Mouse (Mus musculus): ENCODE measurements around the gene Nudt9. TPM values are rescaled to one million over a fixed set of nuclear protein-coding genes. Genes with fewer than 3 reads are reported as not detected.

Gene Nudt9
- polyA plus RNA-seq (2012; ENCODE audit: insufficient read depth, insufficient read length, low replicate concordance, missing spikeins), result not detected in 2 replicates

GRCm38 (mm10) chr5:104046256-104047199 lies at the start of gene Nudt9:
Gene Nudt9 (plus strand): TSS chr5:104046306.
- H3K27ac ChIP-seq (ENCODE audit: insufficient read depth, low read depth, low read length), result peak within 1 kb of the TSS; percentile 83
- WGBS, result 5% methylated on average over 90 of the region's 90 CpGs
- peaks cover 4% of the 10 kb centered on the region for H3K4me1 ChIP-seq (ENCODE audit: control insufficient read depth, insufficient read depth, low read length)
- TF ChIP-seq CTCF (IDR thresholded peaks at IDR 0.05; ENCODE audit: insufficient read depth, low read depth, low read length), result no peak
- TF ChIP-seq POLR2A (IDR thresholded peaks at IDR 0.05; ENCODE audit: insufficient read depth, low read depth, low read length), result peak; percentile 36; the same call in 1 of the 2 replicates
- peak within 1 kb of the TSS; percentile 90 for H3K4me3 ChIP-seq (ENCODE audit: insufficient read depth, low read depth, low read length)

- Histone ChIP-seq H3K27ac (ENCODE audit: insufficient read depth, low read depth, low read length) (0 out of 2 replicates have a peak overlapping the region, but pooled peaks have one; percentile 41), H3K4me3 (ENCODE audit: insufficient read depth, low read depth, low read length) (no peak overlapping the region), H3K4me1 (ENCODE audit: control insufficient read depth, insufficient read depth, low read length) (0 out of 2 replicates have a peak, but pooled peaks cover 3% of the 10 kb centered on the region)
- TF ChIP-seq CTCF (IDR thresholded peaks at IDR 0.05; ENCODE audit: insufficient read depth, low read depth, low read length), result no peak
- no peak for TF ChIP-seq POLR2A (IDR thresholded peaks at IDR 0.05; ENCODE audit: insufficient read depth, low read depth, low read length)
- WGBS, result 31% methylated on average over 5 of the region's 5 CpGs
Measured at GRCm38 (mm10) chr5:103998739-103999138, 47.4 kb upstream of the Nudt9 start.

- Histone ChIP-seq H3K4me3 (ENCODE audit: insufficient read depth, low read depth, low read length) (no peak overlapping the region), H3K27ac (ENCODE audit: insufficient read depth, low read depth, low read length) (no peak overlapping the region), H3K4me1 (ENCODE audit: control insufficient read depth, insufficient read depth, low read length) (0 out of 2 replicates have a peak, but pooled peaks cover 3% of the 10 kb centered on the region)
- 5% methylated on average over 5 of the region's 5 CpGs for WGBS
- TF ChIP-seq POLR2A (IDR thresholded peaks at IDR 0.05; ENCODE audit: insufficient read depth, low read depth, low read length) (no peak), CTCF (IDR thresholded peaks at IDR 0.05; ENCODE audit: insufficient read depth, low read depth, low read length) (no peak)
Measured at GRCm38 (mm10) chr5:103999738-104000137, 46.4 kb upstream of the Nudt9 start.

- H3K4me3 ChIP-seq (ENCODE audit: insufficient read depth, low read depth, low read length), result no peak overlapping the region
Measured at GRCm38 (mm10) chr5:104002549-104003255, 43.4 kb upstream of the Nudt9 start.

GRCm38 (mm10) chr5:104003256-104003931 lies 42.7 kb upstream of the Nudt9 start:
- no peak overlapping the region for H3K4me3 ChIP-seq (ENCODE audit: insufficient read depth, low read depth, low read length)

More at GRCm38 (mm10) chr5:104002549-104003255, 43.4 kb upstream of the Nudt9 start:
- Histone ChIP-seq H3K27ac (ENCODE audit: insufficient read depth, low read depth, low read length) (no peak overlapping the region), H3K4me1 (ENCODE audit: control insufficient read depth, insufficient read depth, low read length) (peaks cover 5% of the 10 kb centered on the region; the same call in 1 of the 2 replicates)
- TF ChIP-seq POLR2A (IDR thresholded peaks at IDR 0.05; ENCODE audit: insufficient read depth, low read depth, low read length) (no peak), CTCF (IDR thresholded peaks at IDR 0.05; ENCODE audit: insufficient read depth, low read depth, low read length) (no peak)
- WGBS, result 65% methylated on average over 18 of the region's 18 CpGs

GRCm38 (mm10) chr5:104003955-104004354 lies 42.2 kb upstream of the Nudt9 start:
- Histone ChIP-seq H3K4me1 (ENCODE audit: control insufficient read depth, insufficient read depth, low read length) (peaks cover 5% of the 10 kb centered on the region; the same call in 1 of the 2 replicates), H3K4me3 (ENCODE audit: insufficient read depth, low read depth, low read length) (no peak overlapping the region), H3K27ac (ENCODE audit: insufficient read depth, low read depth, low read length) (no peak overlapping the region)
- 93% methylated on average over 2 of the region's 2 CpGs for WGBS
- TF ChIP-seq CTCF (IDR thresholded peaks at IDR 0.05; ENCODE audit: insufficient read depth, low read depth, low read length) (no peak), POLR2A (IDR thresholded peaks at IDR 0.05; ENCODE audit: insufficient read depth, low read depth, low read length) (no peak)

More at GRCm38 (mm10) chr5:104003256-104003931, 42.7 kb upstream of the Nudt9 start:
- peaks cover 5% of the 10 kb centered on the region; the same call in 1 of the 2 replicates for H3K4me1 ChIP-seq (ENCODE audit: control insufficient read depth, insufficient read depth, low read length)
- TF ChIP-seq POLR2A (IDR thresholded peaks at IDR 0.05; ENCODE audit: insufficient read depth, low read depth, low read length) (no peak), CTCF (IDR thresholded peaks at IDR 0.05; ENCODE audit: insufficient read depth, low read depth, low read length) (no peak)
- WGBS, result 67% methylated on average over 15 of the region's 15 CpGs
- H3K27ac ChIP-seq (ENCODE audit: insufficient read depth, low read depth, low read length), result no peak overlapping the region

GRCm38 (mm10) chr5:104006811-104007210 lies 39.3 kb upstream of the Nudt9 start:
- WGBS, result 50% methylated on average over 3 of the region's 3 CpGs
- no peak for TF ChIP-seq CTCF (IDR thresholded peaks at IDR 0.05; ENCODE audit: insufficient read depth, low read depth, low read length)
- H3K4me3 ChIP-seq (ENCODE audit: insufficient read depth, low read depth, low read length), result no peak overlapping the region
- H3K4me1 ChIP-seq (ENCODE audit: control insufficient read depth, insufficient read depth, low read length), result peaks cover 5% of the 10 kb centered on the region; the same call in 1 of the 2 replicates
- no peak overlapping the region for H3K27ac ChIP-seq (ENCODE audit: insufficient read depth, low read depth, low read length)

- WGBS, result 74% methylated on average over 5 of the region's 5 CpGs
- Histone ChIP-seq H3K4me3 (ENCODE audit: insufficient read depth, low read depth, low read length) (no peak overlapping the region), H3K27ac (ENCODE audit: insufficient read depth, low read depth, low read length) (no peak overlapping the region), H3K4me1 (ENCODE audit: control insufficient read depth, insufficient read depth, low read length) (peaks cover 5% of the 10 kb centered on the region; the same call in 1 of the 2 replicates)
- TF ChIP-seq POLR2A (IDR thresholded peaks at IDR 0.05; ENCODE audit: insufficient read depth, low read depth, low read length) (no peak), CTCF (IDR thresholded peaks at IDR 0.05; ENCODE audit: insufficient read depth, low read depth, low read length) (no peak)
Measured at GRCm38 (mm10) chr5:104007801-104008200, 38.3 kb upstream of the Nudt9 start.
